Mouse (Mus musculus): Measurements from ENCODE around the gene Gmcl1. TPM values are rescaled to one million over a fixed set of nuclear protein-coding genes. Genes with fewer than 3 reads are reported as not detected.
A peak's percentile ranks its signal among the peaks of the same experiment; 100 is the strongest.

Gmcl1 gene
- polyA plus RNA-seq (2014; fragmentation: Nextera tagmentation; extraction: Ambion mirVana): 17.9 and 21.9 TPM in 2 replicates

- no peaks in the 10 kb centered on the region for H3K36me3 ChIP-seq (ENCODE audit: control insufficient read depth, insufficient read depth, low read length)
- peak within 1 kb of the TSS; percentile 80 for H3K9ac ChIP-seq (ENCODE audit: low read depth, low read length)
- under 1% methylated on average over 59 of the region's 59 CpGs for WGBS
- H3K9me3 ChIP-seq (ENCODE audit: control insufficient read depth, low read length): no peaks in the 10 kb centered on the region
- peak within 1 kb of the TSS; percentile 76 for H3K27ac ChIP-seq (ENCODE audit: low read depth, low read length)
- no peaks in the 10 kb centered on the region for H3K27me3 ChIP-seq (replicated peaks; ENCODE audit: control insufficient read depth, insufficient read depth, low read length)
- peak within 1 kb of the TSS; percentile 97 for H3K4me3 ChIP-seq (ENCODE audit: low read depth, low read length)
- DNase-seq (ENCODE audit: low spot score) (peak; percentile 90), ATAC-seq (replicated peaks; ENCODE audit: low FRiP score) (peak; percentile 95)
- peaks cover 13% of the 10 kb centered on the region for H3K4me1 ChIP-seq (replicated peaks; ENCODE audit: control insufficient read depth, insufficient read depth, low read length)
- peak within 1 kb of the TSS; percentile 99 for H3K4me2 ChIP-seq
Measured at GRCm38 (mm10) chr6:86733183-86733876, at the start of gene Gmcl1. TSS of gene Gmcl1 (minus strand) at chr6:86733383.

GRCm38 (mm10) chr6:86782342-86782741 lies 49.2 kb upstream of the Gmcl1 start:
- no peak for ATAC-seq (replicated peaks; ENCODE audit: low FRiP score)
- H3K27ac ChIP-seq (ENCODE audit: low read depth, low read length): no peak overlapping the region
- no peak overlapping the region for H3K9ac ChIP-seq (ENCODE audit: low read depth, low read length)
- H3K9me3 ChIP-seq (ENCODE audit: control insufficient read depth, low read length): no peaks in the 10 kb centered on the region
- H3K4me3 ChIP-seq (ENCODE audit: low read depth, low read length): no peak overlapping the region
- no peaks in the 10 kb centered on the region for H3K36me3 ChIP-seq (ENCODE audit: control insufficient read depth, insufficient read depth, low read length)
- no peaks in the 10 kb centered on the region for H3K4me1 ChIP-seq (replicated peaks; ENCODE audit: control insufficient read depth, insufficient read depth, low read length)
- no peak for DNase-seq (ENCODE audit: low spot score)
- 80% methylated on average over 2 of the region's 3 CpGs for WGBS
- H3K4me2 ChIP-seq: no peak overlapping the region
- H3K27me3 ChIP-seq (replicated peaks; ENCODE audit: control insufficient read depth, insufficient read depth, low read length): no peaks in the 10 kb centered on the region

DNA sequence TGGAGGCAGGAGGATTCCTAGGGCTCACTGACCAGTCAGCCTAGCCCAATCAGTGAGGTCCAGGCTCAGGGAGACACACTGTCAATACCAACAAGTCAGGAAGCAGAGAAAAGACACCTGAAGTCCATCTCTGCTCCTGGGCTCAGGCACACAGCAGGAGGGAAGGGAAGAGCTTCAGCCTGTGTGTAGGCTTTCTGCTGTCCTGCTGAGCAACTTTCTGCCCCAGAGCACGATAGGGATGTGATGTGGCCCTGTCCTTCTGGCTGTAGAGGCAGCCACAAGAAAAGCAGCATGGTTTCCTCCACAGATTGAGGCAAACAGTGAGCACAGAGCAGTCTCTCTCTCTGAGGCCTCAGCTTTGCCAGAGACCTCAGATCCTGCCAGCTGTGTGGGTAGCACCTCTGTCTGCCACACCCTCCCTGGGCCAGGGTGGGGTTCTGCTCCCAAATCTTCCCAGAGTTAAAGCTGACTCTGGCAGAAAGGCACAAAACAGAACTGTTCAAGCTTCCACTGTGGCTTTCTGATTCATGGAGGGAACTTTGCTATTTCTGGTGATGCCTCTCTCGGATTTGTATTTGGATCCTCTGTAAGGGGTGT lies 48.3 kb upstream of the Gmcl1 start:
- Histone ChIP-seq H3K36me3 (ENCODE audit: control insufficient read depth, insufficient read depth, low read length) (no peaks in the 10 kb centered on the region), H3K27ac (ENCODE audit: low read depth, low read length) (no peak overlapping the region), H3K9ac (ENCODE audit: low read depth, low read length) (no peak overlapping the region), H3K4me2 (no peak overlapping the region), H3K9me3 (ENCODE audit: control insufficient read depth, low read length) (no peaks in the 10 kb centered on the region), H3K4me3 (ENCODE audit: low read depth, low read length) (no peak overlapping the region), H3K4me1 (replicated peaks; ENCODE audit: control insufficient read depth, insufficient read depth, low read length) (no peaks in the 10 kb centered on the region), H3K27me3 (replicated peaks; ENCODE audit: control insufficient read depth, insufficient read depth, low read length) (no peaks in the 10 kb centered on the region)
- 49% methylated on average over 2 of the region's 2 CpGs for WGBS
- ATAC-seq (replicated peaks; ENCODE audit: low FRiP score): no peak
- DNase-seq (ENCODE audit: low spot score): no peak

DNA sequence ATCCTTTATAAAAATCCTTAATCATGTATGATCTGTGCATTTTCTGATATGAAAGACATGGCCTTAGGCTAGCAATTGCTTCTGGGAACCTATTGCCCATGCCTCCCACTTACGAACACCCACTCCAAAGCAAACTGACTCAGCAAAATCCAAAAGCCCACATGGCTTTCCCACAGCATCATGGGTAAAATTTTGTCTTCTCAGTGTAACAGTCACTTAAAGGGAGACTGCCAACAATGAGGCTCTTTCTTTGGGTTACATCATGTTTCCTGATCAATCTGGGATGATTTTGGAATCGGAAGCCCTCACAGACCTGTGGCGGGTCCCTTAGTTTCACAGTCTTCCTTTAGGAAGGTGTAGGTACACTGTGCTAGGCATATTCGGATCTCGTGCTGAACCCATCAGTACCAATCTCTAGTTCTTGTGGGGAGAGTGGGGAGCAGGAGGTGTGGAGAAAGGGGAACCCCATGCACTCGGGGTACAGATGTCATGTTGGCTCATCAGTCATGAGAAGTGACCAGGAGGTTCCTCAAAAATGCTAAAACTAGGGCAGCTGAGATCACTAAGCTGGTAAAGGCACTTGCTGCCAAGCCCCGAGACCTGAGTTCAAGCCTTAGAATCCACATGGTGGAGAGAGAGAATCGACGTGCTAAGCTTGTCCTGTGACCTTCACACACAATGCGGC lies 45.9 kb upstream of the Gmcl1 start:
- Histone ChIP-seq H3K27ac (ENCODE audit: low read depth, low read length) (no peak overlapping the region), H3K27me3 (replicated peaks; ENCODE audit: control insufficient read depth, insufficient read depth, low read length) (no peaks in the 10 kb centered on the region), H3K9ac (ENCODE audit: low read depth, low read length) (no peak overlapping the region), H3K4me3 (ENCODE audit: low read depth, low read length) (no peak overlapping the region), H3K4me1 (replicated peaks; ENCODE audit: control insufficient read depth, insufficient read depth, low read length) (no peaks in the 10 kb centered on the region), H3K36me3 (ENCODE audit: control insufficient read depth, insufficient read depth, low read length) (no peaks in the 10 kb centered on the region), H3K4me2 (no peak overlapping the region), H3K9me3 (ENCODE audit: control insufficient read depth, low read length) (no peaks in the 10 kb centered on the region)
- WGBS: 87% methylated on average over 10 of the region's 10 CpGs
- ATAC-seq (replicated peaks; ENCODE audit: low FRiP score) (no peak), DNase-seq (ENCODE audit: low spot score) (no peak)

- Histone ChIP-seq H3K9me3 (ENCODE audit: control insufficient read depth, low read length) (no peaks in the 10 kb centered on the region), H3K27me3 (replicated peaks; ENCODE audit: control insufficient read depth, insufficient read depth, low read length) (no peaks in the 10 kb centered on the region), H3K4me2 (no peak overlapping the region), H3K27ac (ENCODE audit: low read depth, low read length) (no peak overlapping the region), H3K36me3 (ENCODE audit: control insufficient read depth, insufficient read depth, low read length) (no peaks in the 10 kb centered on the region), H3K4me1 (replicated peaks; ENCODE audit: control insufficient read depth, insufficient read depth, low read length) (no peaks in the 10 kb centered on the region), H3K4me3 (ENCODE audit: low read depth, low read length) (no peak overlapping the region), H3K9ac (ENCODE audit: low read depth, low read length) (no peak overlapping the region)
- WGBS: 64% methylated on average over 3 of the region's 3 CpGs
- ATAC-seq (replicated peaks; ENCODE audit: low FRiP score): no peak
- no peak for DNase-seq (ENCODE audit: low spot score)
Measured at GRCm38 (mm10) chr6:86777181-86777580, 44.0 kb upstream of the Gmcl1 start.

DNA sequence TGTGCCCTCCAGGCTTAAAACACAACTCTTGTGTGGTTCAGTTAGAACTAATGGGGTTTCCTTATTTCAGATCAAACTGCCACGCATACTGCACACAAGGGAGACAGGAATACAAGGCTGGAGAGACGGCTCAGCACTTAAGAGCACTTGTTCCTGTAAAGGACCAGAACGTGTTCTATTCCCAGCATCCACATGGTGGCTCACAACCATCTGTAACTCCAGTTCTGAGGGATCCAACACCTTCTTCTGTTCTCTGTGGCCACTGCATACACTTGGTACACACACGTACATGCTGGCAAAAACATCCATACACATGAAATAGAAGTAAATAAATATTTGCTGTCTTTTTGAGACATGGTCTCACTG lies 43.5 kb upstream of the Gmcl1 start:
- Histone ChIP-seq H3K27me3 (replicated peaks; ENCODE audit: control insufficient read depth, insufficient read depth, low read length) (no peaks in the 10 kb centered on the region), H3K4me2 (no peak overlapping the region), H3K9ac (ENCODE audit: low read depth, low read length) (no peak overlapping the region), H3K9me3 (ENCODE audit: control insufficient read depth, low read length) (no peaks in the 10 kb centered on the region), H3K27ac (ENCODE audit: low read depth, low read length) (no peak overlapping the region), H3K4me1 (replicated peaks; ENCODE audit: control insufficient read depth, insufficient read depth, low read length) (no peaks in the 10 kb centered on the region), H3K36me3 (ENCODE audit: control insufficient read depth, insufficient read depth, low read length) (no peaks in the 10 kb centered on the region), H3K4me3 (ENCODE audit: low read depth, low read length) (no peak overlapping the region)
- ATAC-seq (replicated peaks; ENCODE audit: low FRiP score) (no peak), DNase-seq (ENCODE audit: low spot score) (no peak)
- WGBS: 71% methylated on average over 4 of the region's 4 CpGs

DNA sequence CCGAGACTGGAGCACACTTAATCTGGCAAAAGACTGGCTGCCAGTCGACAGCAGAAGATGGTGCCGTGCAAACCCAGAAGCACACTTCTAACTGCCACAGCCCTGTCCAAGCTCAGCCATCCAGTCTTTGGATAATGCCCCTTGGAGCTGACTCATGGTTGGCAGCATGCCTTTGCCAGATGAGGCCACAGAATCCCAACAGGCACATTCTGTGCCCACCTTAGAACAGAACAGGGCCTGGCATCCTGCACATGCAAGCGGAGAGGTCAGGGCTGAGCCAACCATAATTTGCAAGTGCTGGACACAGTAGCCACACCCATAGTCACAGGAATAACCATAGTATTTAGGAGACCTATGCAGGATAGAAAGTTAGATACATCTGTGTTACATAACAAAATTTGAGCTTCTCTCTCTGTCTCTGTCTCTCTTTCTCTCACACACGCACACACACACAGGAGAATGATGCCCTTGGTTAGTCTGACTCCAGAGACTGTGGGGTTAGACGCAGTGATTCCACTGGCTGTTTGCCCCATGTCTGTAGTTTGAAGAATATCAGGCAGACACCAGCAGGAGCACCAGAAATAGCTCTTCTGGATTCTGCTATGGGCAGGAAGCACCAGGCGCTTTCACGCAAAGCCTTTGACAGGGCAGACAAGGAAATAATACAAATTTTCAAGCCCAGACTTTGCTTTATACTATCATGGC lies 43.0 kb upstream of the Gmcl1 start:
- no peak overlapping the region for H3K27ac ChIP-seq (ENCODE audit: low read depth, low read length)
- no peak overlapping the region for H3K4me3 ChIP-seq (ENCODE audit: low read depth, low read length)
- H3K27me3 ChIP-seq (replicated peaks; ENCODE audit: control insufficient read depth, insufficient read depth, low read length): no peaks in the 10 kb centered on the region
- ATAC-seq (replicated peaks; ENCODE audit: low FRiP score) (no peak), DNase-seq (ENCODE audit: low spot score) (no peak)
- 79% methylated on average over 8 of the region's 8 CpGs for WGBS
- H3K36me3 ChIP-seq (ENCODE audit: control insufficient read depth, insufficient read depth, low read length): no peaks in the 10 kb centered on the region
- H3K4me1 ChIP-seq (replicated peaks; ENCODE audit: control insufficient read depth, insufficient read depth, low read length): no peaks in the 10 kb centered on the region
- no peaks in the 10 kb centered on the region for H3K9me3 ChIP-seq (ENCODE audit: control insufficient read depth, low read length)
- H3K9ac ChIP-seq (ENCODE audit: low read depth, low read length): no peak overlapping the region
- no peak overlapping the region for H3K4me2 ChIP-seq

- no peak for ATAC-seq (replicated peaks; ENCODE audit: low FRiP score)
- WGBS: 67% methylated on average over 6 of the region's 6 CpGs
Measured at GRCm38 (mm10) chr6:86774937-86775336, 41.8 kb upstream of the Gmcl1 start.

More at GRCm38 (mm10) chr6:86774937-86775336, 41.8 kb upstream of the Gmcl1 start:
- Histone ChIP-seq H3K4me2 (no peak overlapping the region), H3K9ac (ENCODE audit: low read depth, low read length) (no peak overlapping the region), H3K4me3 (ENCODE audit: low read depth, low read length) (no peak overlapping the region), H3K27ac (ENCODE audit: low read depth, low read length) (no peak overlapping the region), H3K9me3 (ENCODE audit: control insufficient read depth, low read length) (no peaks in the 10 kb centered on the region), H3K4me1 (replicated peaks; ENCODE audit: control insufficient read depth, insufficient read depth, low read length) (no peaks in the 10 kb centered on the region), H3K27me3 (replicated peaks; ENCODE audit: control insufficient read depth, insufficient read depth, low read length) (no peaks in the 10 kb centered on the region), H3K36me3 (ENCODE audit: control insufficient read depth, insufficient read depth, low read length) (no peaks in the 10 kb centered on the region)
- no peak for DNase-seq (ENCODE audit: low spot score)

Data from liver, embryonic 11.5 days (tissue).